Mouse (Mus musculus) adrenal gland, postnatal 36 days (tissue): Measurements from ENCODE around the gene Rnft1. TPM values are rescaled to one million over a fixed set of nuclear protein-coding genes. Genes with fewer than 3 reads are reported as not detected.
A peak's percentile ranks its signal among the peaks of the same experiment; 100 is the strongest.
"Not testable (repeated sequence)": the region's sequence is repeated elsewhere in the genome, so short reads cannot be mapped to it uniquely, and the experiment has no call there.

Experiments
- DNase-seq, 2 experiments: peaks; one replicate each; pipeline ENCODE4 v3.0.0; 2021; ENCODE audit warnings: mixed read lengths in 1 of 2
- total RNA-seq, 2 experiments: library from RNA; stranded (reverse); gene quantifications; 2 replicates each; pipeline ENCODE4 v1.2.3; 2021

The Rnft1 gene
- total RNA-seq, 2 experiments from 2014 or later = 36.7 to 41.9 TPM

DNA sequence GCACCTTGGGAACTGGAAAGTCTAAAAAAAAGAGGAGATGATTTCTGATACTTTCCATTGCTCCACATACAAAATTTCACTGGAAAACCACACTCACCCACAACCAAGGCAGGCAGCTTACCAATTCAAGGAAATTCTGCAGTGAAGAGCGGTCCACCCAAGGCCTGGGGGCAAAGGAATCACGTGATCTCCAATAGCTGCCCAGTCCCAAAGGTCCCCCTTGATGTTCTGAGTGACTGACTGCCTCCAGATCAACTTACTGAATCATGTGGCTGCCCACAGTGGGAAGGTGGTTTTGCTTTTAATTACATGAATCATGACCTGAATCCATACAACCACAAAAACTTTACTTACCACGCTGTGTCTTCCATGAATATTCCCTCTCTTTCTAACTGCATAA lies 32.8 kb downstream of the Rnft1 start:
- no peak for DNase-seq

- DNase-seq = no peak
Measured at GRCm38 (mm10) chr11:86519751-86520150, 35.3 kb downstream of the Rnft1 start.

- DNase-seq = no peak
Measured at GRCm38 (mm10) chr11:86527528-86527927, 43.1 kb downstream of the Rnft1 start.

DNA sequence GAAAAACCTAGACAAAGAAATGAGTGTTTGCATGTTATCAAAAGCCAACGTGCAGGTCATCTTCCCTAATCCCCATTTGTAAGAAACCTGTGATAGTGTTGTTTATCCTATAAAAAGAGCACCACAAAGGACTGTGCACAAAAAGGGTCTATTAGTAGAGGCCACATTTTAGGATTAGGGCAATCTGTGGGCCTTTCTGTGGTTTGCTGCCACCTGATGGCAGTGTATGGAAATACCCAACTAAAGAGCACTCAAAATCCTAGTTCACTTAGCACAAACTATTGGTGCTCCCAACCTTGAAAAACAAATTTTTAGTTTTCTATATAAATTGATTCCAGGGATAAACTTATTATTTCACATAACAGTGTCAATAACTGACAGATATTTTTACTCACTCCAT lies 48.4 kb downstream of the Rnft1 start:
- peak in 1 of 2 experiments; percentile 40 for DNase-seq

DNA sequence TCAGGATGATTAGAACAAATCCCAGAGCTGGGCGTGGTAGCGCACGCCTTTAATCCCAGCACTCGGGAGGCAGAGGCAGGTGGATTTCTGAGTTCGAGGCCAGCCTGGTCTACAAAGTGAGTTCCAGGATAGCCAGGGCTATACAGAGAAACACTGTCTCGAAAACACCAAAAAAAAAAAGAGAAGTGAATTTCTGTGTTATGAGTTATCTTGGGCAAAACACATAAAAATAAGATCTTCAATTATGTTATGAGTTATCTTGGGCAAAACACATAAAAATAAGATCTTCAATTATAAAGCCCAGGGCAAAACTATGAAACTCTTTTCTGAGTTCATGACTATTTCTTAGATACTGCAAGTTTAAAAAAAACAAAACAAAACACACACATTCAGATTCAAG lies 48.8 kb downstream of the Rnft1 start:
- not testable (repeated sequence) for DNase-seq

DNA sequence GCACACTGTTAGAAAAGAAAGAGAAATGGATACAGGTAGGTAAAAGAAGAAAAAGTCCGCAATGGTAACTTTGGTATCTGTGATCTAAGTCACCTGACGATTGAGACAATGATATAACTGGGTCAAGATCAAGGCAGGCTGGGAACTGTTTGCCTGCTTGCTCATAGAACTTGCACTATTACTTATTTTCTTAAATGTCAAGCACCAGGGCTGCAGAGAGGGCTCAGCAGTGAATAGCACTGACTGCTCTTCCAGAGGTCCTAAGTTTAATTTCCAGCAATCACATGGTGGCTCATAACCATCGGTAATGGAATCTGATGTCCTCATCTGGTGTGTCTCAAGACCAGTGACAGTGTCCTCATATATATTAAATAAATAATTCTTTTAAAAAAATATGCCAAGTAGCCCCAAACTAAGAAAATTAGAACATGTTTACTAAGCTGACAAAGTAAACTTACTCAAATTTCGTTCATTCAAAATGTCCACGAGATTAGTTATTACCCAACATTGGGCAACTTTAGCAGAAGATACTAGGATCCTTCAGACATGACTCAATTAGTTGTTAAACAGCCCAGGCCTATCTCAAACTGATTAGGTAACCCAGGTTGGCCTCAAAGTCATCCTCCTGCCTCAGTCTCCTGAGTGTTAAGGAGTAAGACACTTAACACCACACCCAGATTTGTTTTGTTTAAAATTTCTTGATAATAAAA lies 49.9 kb downstream of the Rnft1 start:
- DNase-seq = peak; percentile 15 to 20

DNA sequence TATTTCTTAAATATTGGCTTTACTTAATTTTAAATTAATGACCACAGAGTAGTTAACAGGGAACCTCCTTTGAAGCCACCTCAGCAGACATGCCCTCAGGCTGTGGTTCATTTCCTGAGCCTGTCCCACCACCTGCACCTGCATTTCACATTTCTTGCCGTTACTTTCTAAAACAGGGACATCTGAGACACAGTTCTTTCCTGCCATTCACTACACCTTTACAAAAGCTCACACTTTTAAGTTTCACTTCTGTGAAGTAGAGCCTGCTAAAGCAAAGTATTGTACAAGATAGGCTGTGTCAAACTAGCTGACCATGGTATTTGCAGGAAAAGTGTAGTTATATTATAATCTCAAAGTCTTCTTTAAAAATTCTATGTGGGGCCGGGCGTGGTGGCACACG lies 54.3 kb downstream of the Rnft1 start:
- no peak for DNase-seq

DNA sequence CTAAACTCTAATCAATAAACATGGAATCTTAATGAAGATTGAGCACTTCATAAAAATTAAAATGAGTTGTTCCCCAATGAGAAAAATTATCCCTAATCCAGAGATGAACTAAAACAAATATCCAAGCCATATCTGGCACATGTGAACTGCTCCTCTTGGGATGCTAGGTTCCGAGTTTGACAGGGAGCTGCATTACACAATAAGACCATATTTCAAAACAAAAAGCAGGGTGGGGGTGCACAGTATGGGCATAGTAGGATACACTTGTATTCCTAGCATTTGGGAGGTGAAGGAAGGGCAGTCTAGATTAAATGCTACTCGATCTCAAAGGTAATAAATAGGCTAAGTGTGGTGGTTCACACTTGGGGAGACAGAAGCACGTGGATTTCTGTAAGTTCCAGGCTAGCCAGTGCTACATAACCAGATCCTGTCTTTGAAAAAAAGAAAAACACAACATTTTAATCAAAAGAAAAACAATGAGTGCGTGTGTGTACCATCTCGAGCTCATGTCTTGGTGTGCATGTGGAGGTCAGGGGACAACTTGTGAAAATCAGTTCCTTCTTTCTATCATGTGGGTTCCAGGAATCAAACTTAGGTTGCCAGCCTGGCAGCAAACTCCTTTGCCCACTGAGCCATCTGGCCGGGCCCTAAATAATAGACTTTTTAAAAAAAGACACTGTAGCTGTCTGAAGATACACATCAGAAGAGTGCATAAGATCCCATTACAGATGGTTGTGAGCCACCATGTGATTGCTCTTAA lies 55.4 kb downstream of the Rnft1 start:
- DNase-seq = no peak

DNA sequence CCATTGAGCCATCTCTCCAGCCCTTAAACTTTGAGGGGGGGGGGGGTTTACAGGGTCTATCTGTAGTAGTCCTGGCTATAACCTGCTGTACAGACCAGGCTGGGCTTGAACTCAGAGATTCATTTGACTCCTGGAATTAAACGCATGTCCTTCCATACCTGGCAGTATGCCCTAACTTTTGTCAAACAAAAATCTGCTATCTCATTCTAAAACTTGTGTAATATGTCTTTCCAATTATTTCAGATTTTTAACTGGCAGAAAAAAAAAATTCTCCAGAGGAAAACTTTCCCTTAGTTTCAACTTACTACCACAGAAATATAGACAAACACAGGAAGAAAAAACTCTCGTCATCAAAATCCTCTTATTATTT lies 56.0 kb downstream of the Rnft1 start:
- DNase-seq = no peak

DNA sequence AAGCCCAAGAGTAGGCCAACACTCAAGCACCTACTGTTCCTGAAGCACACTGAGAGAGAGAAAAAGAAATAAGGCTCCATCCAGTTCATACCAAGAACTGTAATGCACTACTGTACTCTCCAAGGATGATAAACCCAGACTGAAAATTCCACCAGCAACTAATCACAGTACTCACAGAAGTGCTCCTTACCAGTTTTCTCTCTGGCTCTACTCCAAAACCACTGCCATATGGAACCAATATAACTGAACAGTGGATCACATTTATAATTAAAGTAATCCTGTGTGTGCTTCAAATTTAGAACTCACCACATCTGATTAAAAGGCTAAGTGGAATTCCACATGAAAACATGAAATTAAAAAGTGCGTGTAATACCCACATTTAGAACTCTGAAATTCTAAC lies 58.4 kb downstream of the Rnft1 start:
- no peak for DNase-seq

DNA sequence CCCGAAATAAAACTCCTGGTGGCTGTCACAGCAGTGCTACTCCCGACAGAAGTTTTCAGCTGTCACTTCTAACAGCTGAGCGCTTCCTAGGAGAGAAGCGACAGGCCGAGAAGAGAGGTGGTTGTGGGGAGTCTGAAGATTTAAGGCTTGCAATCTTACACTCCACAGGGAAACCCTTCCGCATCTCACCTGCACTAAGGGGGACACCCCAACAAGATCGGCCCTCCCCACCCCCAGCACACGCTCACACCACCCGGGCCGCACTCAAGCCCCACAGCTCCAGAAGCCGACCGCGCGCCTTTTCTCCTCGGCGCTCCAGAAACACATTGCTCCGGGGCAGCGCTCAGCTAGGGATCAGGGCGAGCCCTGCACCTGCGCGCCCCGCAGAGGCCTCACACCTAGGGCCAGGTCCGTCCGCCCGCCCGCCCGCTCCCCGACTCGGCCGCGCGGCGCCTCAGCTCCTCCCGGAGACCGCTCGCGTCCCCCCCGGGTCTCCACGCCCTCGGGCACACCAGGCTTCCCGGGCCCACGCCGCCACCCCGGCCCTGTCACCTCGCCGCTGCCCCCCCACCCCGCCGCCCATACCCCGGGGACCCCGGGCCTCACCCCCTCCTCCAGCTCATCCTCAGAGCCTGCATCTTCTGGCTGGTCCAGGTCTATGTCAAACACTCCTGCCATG lies 59.6 kb downstream of the Rnft1 start:
- peak; percentile 39 to 55 for DNase-seq

GRCm38 (mm10) chr11:86544639-86545299 lies 60.3 kb downstream of the Rnft1 start, which contains the start of the genes Rps6kb1 and Tubd1:
Rps6kb1 (minus strand) TSS chr11:86544805.
Tubd1 (plus strand) TSS chr11:86544991.
- peak; percentile 99 to 100 for DNase-seq

GRCm38 (mm10) chr11:86545556-86545955 lies 61.1 kb downstream of the Rnft1 start:
- no peak for DNase-seq

GRCm38 (mm10) chr11:86547412-86547811 lies 63.0 kb downstream of the Rnft1 start:
- no peak for DNase-seq

Other genes starting within 250 kb of the Rnft1 start
- gene Ints2, start 227.1 kb upstream of the Rnft1 start, total RNA-seq = 10 to 100 TPM; 17.8 to 26.7 TPM
- 10 to 100 TPM; 47.4 to 55.2 TPM for gene Med13, start 127.1 kb upstream of the Rnft1 start, total RNA-seq
- 10 to 100 TPM; 36.8 to 44.8 TPM for gene Rps6kb1, start 60.1 kb downstream of the Rnft1 start, total RNA-seq
- 1 to 10 TPM; 8.8 to 9.3 TPM for gene Tubd1, start 60.3 kb downstream of the Rnft1 start, total RNA-seq
- 100 to 1,000 TPM in 1 of 2 experiments, 10 to 100 TPM in 1; 96.3 to 185 TPM for gene Vmp1, start 199.2 kb downstream of the Rnft1 start, total RNA-seq
- 10 to 100 TPM; 14.1 to 17.4 TPM for gene Ptrh2, start 199.3 kb downstream of the Rnft1 start, total RNA-seq